Mouse (Mus musculus): ENCODE measurements around the gene Nkd1. TPM values are rescaled to one million over a fixed set of nuclear protein-coding genes. Genes with fewer than 3 reads are reported as not detected.

Nkd1 gene
- polyA plus RNA-seq, 1 experiment: 3.4 TPM

- 100% methylated on average over 1 of the region's 1 CpGs for WGBS
- no peaks in the 10 kb centered on the region for H3K27me3 ChIP-seq (ENCODE audit: control insufficient read depth, insufficient read depth, low read length)
- TF ChIP-seq CTCF (IDR thresholded peaks at IDR 0.05; ENCODE audit: borderline replicate concordance, control insufficient read depth, extremely low read depth, insufficient read depth, low read length, poor library complexity) (no peak), POLR2A (IDR thresholded peaks at IDR 0.05; ENCODE audit: control insufficient read depth, extremely low read depth, insufficient read depth, low read length, poor library complexity) (no peak)
- H3K4me1 ChIP-seq (replicated peaks; ENCODE audit: control insufficient read depth, insufficient read depth, low read length): no peaks in the 10 kb centered on the region
- H3K4me3 ChIP-seq (ENCODE audit: control insufficient read depth, insufficient read depth, low read length): no peak overlapping the region
- no peak for DNase-seq
- no peak overlapping the region for H3K27ac ChIP-seq (ENCODE audit: control insufficient read depth, insufficient read depth, low read length)
- H3K36me3 ChIP-seq (ENCODE audit: control insufficient read depth, insufficient read depth, low read length): no peaks in the 10 kb centered on the region
Measured at GRCm38 (mm10) chr8:88593947-88594346, 72.8 kb downstream of the Nkd1 start.

- Histone ChIP-seq H3K27ac (ENCODE audit: control insufficient read depth, insufficient read depth, low read length) (no peak overlapping the region), H3K4me3 (ENCODE audit: control insufficient read depth, insufficient read depth, low read length) (no peak overlapping the region), H3K27me3 (ENCODE audit: control insufficient read depth, insufficient read depth, low read length) (no peaks in the 10 kb centered on the region), H3K4me1 (replicated peaks; ENCODE audit: control insufficient read depth, insufficient read depth, low read length) (no peaks in the 10 kb centered on the region), H3K36me3 (ENCODE audit: control insufficient read depth, insufficient read depth, low read length) (no peaks in the 10 kb centered on the region)
- no peak for DNase-seq
- WGBS: 95% methylated on average over 12 of the region's 12 CpGs
- no peak for TF ChIP-seq POLR2A (IDR thresholded peaks at IDR 0.05; ENCODE audit: control insufficient read depth, extremely low read depth, insufficient read depth, low read length, poor library complexity)
- TF ChIP-seq CTCF (IDR thresholded peaks at IDR 0.05; ENCODE audit: borderline replicate concordance, control insufficient read depth, extremely low read depth, insufficient read depth, low read length, poor library complexity): no peak
Measured at GRCm38 (mm10) chr8:88596042-88596441, 74.9 kb downstream of the Nkd1 start.

- Histone ChIP-seq H3K4me1 (replicated peaks; ENCODE audit: control insufficient read depth, insufficient read depth, low read length) (no peaks in the 10 kb centered on the region), H3K36me3 (ENCODE audit: control insufficient read depth, insufficient read depth, low read length) (no peaks in the 10 kb centered on the region), H3K27ac (ENCODE audit: control insufficient read depth, insufficient read depth, low read length) (no peak overlapping the region), H3K27me3 (ENCODE audit: control insufficient read depth, insufficient read depth, low read length) (no peaks in the 10 kb centered on the region), H3K4me3 (ENCODE audit: control insufficient read depth, insufficient read depth, low read length) (no peak overlapping the region)
- 90% methylated on average over 5 of the region's 5 CpGs for WGBS
- TF ChIP-seq CTCF (IDR thresholded peaks at IDR 0.05; ENCODE audit: borderline replicate concordance, control insufficient read depth, extremely low read depth, insufficient read depth, low read length, poor library complexity) (no peak), POLR2A (IDR thresholded peaks at IDR 0.05; ENCODE audit: control insufficient read depth, extremely low read depth, insufficient read depth, low read length, poor library complexity) (no peak)
- DNase-seq: no peak
Measured at GRCm38 (mm10) chr8:88598578-88598977, 77.4 kb downstream of the Nkd1 start.

GRCm38 (mm10) chr8:88599491-88599890 lies 78.3 kb downstream of the Nkd1 start:
- 15% methylated on average over 7 of the region's 7 CpGs for WGBS
- H3K27me3 ChIP-seq (ENCODE audit: control insufficient read depth, insufficient read depth, low read length): no peaks in the 10 kb centered on the region
- TF ChIP-seq POLR2A (IDR thresholded peaks at IDR 0.05; ENCODE audit: control insufficient read depth, extremely low read depth, insufficient read depth, low read length, poor library complexity) (no peak), CTCF (IDR thresholded peaks at IDR 0.05; ENCODE audit: borderline replicate concordance, control insufficient read depth, extremely low read depth, insufficient read depth, low read length, poor library complexity) (no peak)
- DNase-seq: no peak
- peaks cover 4% of the 10 kb centered on the region for H3K4me1 ChIP-seq (replicated peaks; ENCODE audit: control insufficient read depth, insufficient read depth, low read length)
- H3K27ac ChIP-seq (ENCODE audit: control insufficient read depth, insufficient read depth, low read length): no peak overlapping the region
- no peak overlapping the region for H3K4me3 ChIP-seq (ENCODE audit: control insufficient read depth, insufficient read depth, low read length)
- H3K36me3 ChIP-seq (ENCODE audit: control insufficient read depth, insufficient read depth, low read length): no peaks in the 10 kb centered on the region

GRCm38 (mm10) chr8:88603446-88603989 lies 82.4 kb downstream of the Nkd1 start:
- no peak for DNase-seq
- peaks cover 4% of the 10 kb centered on the region for H3K4me1 ChIP-seq (replicated peaks; ENCODE audit: control insufficient read depth, insufficient read depth, low read length)
- no peaks in the 10 kb centered on the region for H3K36me3 ChIP-seq (ENCODE audit: control insufficient read depth, insufficient read depth, low read length)
- no peak overlapping the region for H3K4me3 ChIP-seq (ENCODE audit: control insufficient read depth, insufficient read depth, low read length)
- no peaks in the 10 kb centered on the region for H3K27me3 ChIP-seq (ENCODE audit: control insufficient read depth, insufficient read depth, low read length)
- no peak overlapping the region for H3K27ac ChIP-seq (ENCODE audit: control insufficient read depth, insufficient read depth, low read length)
- WGBS: 42% methylated on average over 10 of the region's 10 CpGs
- TF ChIP-seq POLR2A (IDR thresholded peaks at IDR 0.05; ENCODE audit: control insufficient read depth, extremely low read depth, insufficient read depth, low read length, poor library complexity) (no peak), CTCF (IDR thresholded peaks at IDR 0.05; ENCODE audit: borderline replicate concordance, control insufficient read depth, extremely low read depth, insufficient read depth, low read length, poor library complexity) (no peak)

- no peak for TF ChIP-seq POLR2A (IDR thresholded peaks at IDR 0.05; ENCODE audit: control insufficient read depth, extremely low read depth, insufficient read depth, low read length, poor library complexity)
- TF ChIP-seq CTCF (IDR thresholded peaks at IDR 0.05; ENCODE audit: borderline replicate concordance, control insufficient read depth, extremely low read depth, insufficient read depth, low read length, poor library complexity): no peak
- H3K27ac ChIP-seq (ENCODE audit: control insufficient read depth, insufficient read depth, low read length): no peak overlapping the region
- no peaks in the 10 kb centered on the region for H3K36me3 ChIP-seq (ENCODE audit: control insufficient read depth, insufficient read depth, low read length)
- H3K4me1 ChIP-seq (replicated peaks; ENCODE audit: control insufficient read depth, insufficient read depth, low read length): peaks cover 4% of the 10 kb centered on the region
- H3K27me3 ChIP-seq (ENCODE audit: control insufficient read depth, insufficient read depth, low read length): no peaks in the 10 kb centered on the region
- 38% methylated on average over 20 of the region's 20 CpGs for WGBS
- peak; percentile 51 for DNase-seq
- no peak overlapping the region for H3K4me3 ChIP-seq (ENCODE audit: control insufficient read depth, insufficient read depth, low read length)
Measured at GRCm38 (mm10) chr8:88604065-88605038, 83.2 kb downstream of the Nkd1 start.
